Mouse (Mus musculus) MEL (cell line): ENCODE measurements around the gene Pde3a. TPM values are rescaled to one million over a fixed set of nuclear protein-coding genes. Genes with fewer than 3 reads are reported as not detected.

Source experiments
- DNase-seq: peaks from one replicate; pipeline ENCODE4 v3.0.0; 2011; ENCODE audit warnings: low read depth, low spot score
- H3K27ac ChIP-seq: 2 replicates; pipeline ENCODE4 v1.5.1; 2012; ENCODE audit warnings: low read depth, mild to moderate bottlenecking, control low read depth, low read length, moderate library complexity; ENCODE audit not compliant: control insufficient read depth
- H3K27me3 ChIP-seq, 2 experiments: fragments of 150-350 bp in 1 of 2; sonication (generic) in 1 of 2; 2 replicates each; pipeline ENCODE4 v1.6.1; 2012; ENCODE audit warnings: low read length in 2 of 2, mild to moderate bottlenecking in 2 of 2, improper control_type of control experiment in 1 of 2, moderate library complexity in 1 of 2; ENCODE audit not compliant: insufficient read depth in 2 of 2, control insufficient read depth in 1 of 2
- H3K36me3 ChIP-seq, 2 experiments: 2 replicates each; pipeline ENCODE4 v1.6.1; 2012 to 2014; ENCODE audit warnings: low read length in 2 of 2, improper control_type of control experiment in 1 of 2, inconsistent platforms in 1 of 2, mild to moderate bottlenecking in 1 of 2; ENCODE audit not compliant: insufficient read depth in 2 of 2, control insufficient read depth in 1 of 2
- H3K4me1 ChIP-seq, 2 experiments: fragments of 150-350 bp in 1 of 2; sonication (generic) in 1 of 2; 2 replicates each; pipeline ENCODE4 v1.6.1; 2012; ENCODE audit warnings: low read length in 2 of 2, improper control_type of control experiment in 1 of 2, mild to moderate bottlenecking in 1 of 2; ENCODE audit not compliant: insufficient read depth in 2 of 2, control insufficient read depth in 1 of 2
- H3K4me3 ChIP-seq, 2 experiments: fragments of 150-350 bp in 1 of 2; sonication (generic) in 1 of 2; 2 replicates each; pipeline ENCODE4 v1.5.1; 2012; ENCODE audit warnings: low read depth in 2 of 2, low read length in 2 of 2, mild to moderate bottlenecking in 2 of 2, moderate library complexity in 2 of 2, control low read depth in 1 of 2, improper control_type of control experiment in 1 of 2; ENCODE audit not compliant: control insufficient read depth in 1 of 2, insufficient read depth in 1 of 2
- H3K79me2 ChIP-seq: 2 replicates; pipeline ENCODE4 v1.6.1; 2012; ENCODE audit warnings: mild to moderate bottlenecking, low read length, moderate library complexity; ENCODE audit not compliant: control insufficient read depth, poor library complexity, insufficient read depth
- H3K9ac ChIP-seq: 2 replicates; pipeline ENCODE4 v1.6.1; 2012; ENCODE audit warnings: low read depth, mild to moderate bottlenecking, control low read depth, low read length, moderate library complexity; ENCODE audit not compliant: control insufficient read depth, poor library complexity, severe bottlenecking
- H3K9me3 ChIP-seq: fragments of 150-350 bp; sonication (generic); replicated peaks from 2 replicates; pipeline ENCODE4 v1.6.1; 2012; ENCODE audit warnings: mild to moderate bottlenecking, low read length, improper control_type of control experiment, moderate library complexity; ENCODE audit not compliant: insufficient read depth
- CHD2 ChIP-seq: IDR thresholded peaks from 2 replicates; pipeline ENCODE4 v1.6.1; 2011; ENCODE audit warnings: low read length, improper control_type of control experiment
- CTCF ChIP-seq, 3 experiments: IDR thresholded peaks in 2 of 3; conservative IDR thresholded peaks in 1 of 3; 2 replicates each; pipeline ENCODE4 v1.5.1; 2011 to 2012; ENCODE audit warnings: low read length in 3 of 3, low read depth in 2 of 3, mild to moderate bottlenecking in 2 of 3, improper control_type of control experiment in 1 of 3, inconsistent platforms in 1 of 3, mixed read lengths in 1 of 3, moderate library complexity in 1 of 3; ENCODE audit not compliant: control insufficient read depth in 1 of 3, insufficient read depth in 1 of 3, poor library complexity in 1 of 3, severe bottlenecking in 1 of 3
- ELF1 ChIP-seq: IDR thresholded peaks from 2 replicates; pipeline ENCODE4 v1.6.1; 2014; ENCODE audit warnings: low read depth, mild to moderate bottlenecking, inconsistent platforms, low read length, improper control_type of control experiment, moderate library complexity
- EP300 ChIP-seq, 2 experiments: IDR thresholded peaks; 2 replicates each; pipeline ENCODE4 v1.6.1; 2011; ENCODE audit warnings: improper control_type of control experiment in 2 of 2, low read length in 2 of 2, low read depth in 1 of 2, mild to moderate bottlenecking in 1 of 2
- ETS1 ChIP-seq: IDR thresholded peaks from 2 replicates; pipeline ENCODE4 v1.6.1; 2012; ENCODE audit warnings: low read depth, mild to moderate bottlenecking, inconsistent platforms, low read length, improper control_type of control experiment, moderate library complexity
- GATA1 ChIP-seq: IDR thresholded peaks from 2 replicates; pipeline ENCODE4 v1.6.1; 2011; ENCODE audit warnings: low read depth, low read length, improper control_type of control experiment
- HCFC1 ChIP-seq: IDR thresholded peaks from 2 replicates; pipeline ENCODE4 v1.6.1; 2012; ENCODE audit warnings: low read depth, mild to moderate bottlenecking, inconsistent platforms, low read length, improper control_type of control experiment, moderate library complexity
- MAFK ChIP-seq: IDR thresholded peaks from 2 replicates; pipeline ENCODE4 v1.6.1; 2011; ENCODE audit warnings: low read depth, mild to moderate bottlenecking, low read length, improper control_type of control experiment, borderline replicate concordance
- MAX ChIP-seq: IDR thresholded peaks from 2 replicates; pipeline ENCODE4 v1.6.1; 2011; ENCODE audit warnings: low read length, improper control_type of control experiment
- MAZ ChIP-seq: IDR thresholded peaks from 2 replicates; pipeline ENCODE4 v1.6.1; 2012; ENCODE audit warnings: low read depth, mild to moderate bottlenecking, inconsistent platforms, low read length, improper control_type of control experiment
- MXI1 ChIP-seq: IDR thresholded peaks from 2 replicates; pipeline ENCODE4 v1.6.1; 2011; ENCODE audit warnings: mild to moderate bottlenecking, low read depth, low read length, improper control_type of control experiment
- MYB ChIP-seq: IDR thresholded peaks from 2 replicates; pipeline ENCODE4 v1.6.1; 2011; ENCODE audit warnings: mild to moderate bottlenecking, low read depth, low read length, improper control_type of control experiment
- MYC ChIP-seq: IDR thresholded peaks from 2 replicates; pipeline ENCODE4 v1.6.1; 2011; ENCODE audit warnings: low read depth, mild to moderate bottlenecking, low read length, improper control_type of control experiment, moderate library complexity
- NELFE ChIP-seq: IDR thresholded peaks from 2 replicates; pipeline ENCODE4 v1.6.1; 2011; ENCODE audit warnings: low read depth, low read length, improper control_type of control experiment
- NRF1 ChIP-seq: IDR thresholded peaks from 2 replicates; pipeline ENCODE4 v1.6.1; 2014; ENCODE audit warnings: low read depth, mild to moderate bottlenecking, inconsistent platforms, low read length, improper control_type of control experiment, moderate library complexity; ENCODE audit not compliant: poor library complexity, insufficient read depth, severe bottlenecking
- POLR2A ChIP-seq, 2 experiments: IDR thresholded peaks; 2 replicates each; pipeline ENCODE4 v1.6.1; 2011 to 2012; ENCODE audit warnings: low read length in 2 of 2, mild to moderate bottlenecking in 2 of 2, control low read depth in 1 of 2, improper control_type of control experiment in 1 of 2, low read depth in 1 of 2, moderate library complexity in 1 of 2; ENCODE audit not compliant: control insufficient read depth in 1 of 2, insufficient read depth in 1 of 2, poor library complexity in 1 of 2
- POLR2AphosphoS2 ChIP-seq: IDR thresholded peaks from 2 replicates; pipeline ENCODE4 v1.6.1; 2011; ENCODE audit warnings: low read length, improper control_type of control experiment
- RAD21 ChIP-seq: IDR thresholded peaks from 2 replicates; pipeline ENCODE4 v1.6.1; 2011; ENCODE audit warnings: mild to moderate bottlenecking, low read depth, low read length, improper control_type of control experiment
- RCOR1 ChIP-seq: IDR thresholded peaks from 2 replicates; pipeline ENCODE4 v1.6.1; 2012; ENCODE audit warnings: low read depth, mild to moderate bottlenecking, inconsistent platforms, low read length, improper control_type of control experiment
- SIN3A ChIP-seq: IDR thresholded peaks from 2 replicates; pipeline ENCODE4 v1.6.1; 2012; ENCODE audit warnings: low read length, improper control_type of control experiment, inconsistent platforms
- TAL1 ChIP-seq: IDR thresholded peaks from 2 replicates; pipeline ENCODE4 v1.6.1; 2012; ENCODE audit warnings: mild to moderate bottlenecking, inconsistent platforms, low read length, moderate library complexity, mixed read lengths
- TBP ChIP-seq: IDR thresholded peaks from 2 replicates; pipeline ENCODE4 v1.8.0; 2011; ENCODE audit warnings: low read depth, low read length, improper control_type of control experiment
- TCF12 ChIP-seq: IDR thresholded peaks from 2 replicates; pipeline ENCODE4 v1.6.1; 2014; ENCODE audit warnings: low read depth, mild to moderate bottlenecking, inconsistent platforms, low read length, improper control_type of control experiment, moderate library complexity
- UBTF ChIP-seq: IDR thresholded peaks from 2 replicates; pipeline ENCODE4 v1.6.1; 2012; ENCODE audit warnings: low read depth, mild to moderate bottlenecking, inconsistent platforms, low read length, improper control_type of control experiment, moderate library complexity, borderline replicate concordance; ENCODE audit not compliant: insufficient read depth
- USF1 ChIP-seq: IDR thresholded peaks from 2 replicates; pipeline ENCODE4 v1.6.1; 2014; ENCODE audit warnings: low read depth, mild to moderate bottlenecking, inconsistent platforms, low read length, improper control_type of control experiment, moderate library complexity
- USF2 ChIP-seq, 2 experiments: IDR thresholded peaks; 2 replicates each; pipeline ENCODE4 v1.6.1; 2011 to 2012; ENCODE audit warnings: improper control_type of control experiment in 2 of 2, low read length in 2 of 2, borderline replicate concordance in 1 of 2, inconsistent platforms in 1 of 2, low read depth in 1 of 2, mild to moderate bottlenecking in 1 of 2; ENCODE audit not compliant: insufficient read depth in 1 of 2
- ZC3H11A ChIP-seq: IDR thresholded peaks from 2 replicates; pipeline ENCODE4 v1.6.1; 2012; ENCODE audit warnings: low read depth, mild to moderate bottlenecking, inconsistent platforms, low read length, improper control_type of control experiment
- ZKSCAN1 ChIP-seq: IDR thresholded peaks from 2 replicates; pipeline ENCODE4 v1.6.1; 2012; ENCODE audit warnings: low read depth, mild to moderate bottlenecking, inconsistent platforms, low read length, improper control_type of control experiment, moderate library complexity
- ZMIZ1 ChIP-seq: IDR thresholded peaks from 2 replicates; pipeline ENCODE4 v1.6.1; 2012; ENCODE audit warnings: low read depth, mild to moderate bottlenecking, inconsistent platforms, low read length, improper control_type of control experiment, moderate library complexity
- polyA plus RNA-seq, 2 experiments: library from polyadenylated mRNA; stranded (reverse) in 1 of 2; unstranded in 1 of 2; fragments of >175 nt in 1 of 2; fragments of >200 nt in 1 of 2; gene quantifications; 2 replicates each; pipeline versions ENCODE4 v1.2.1 to v1.2.4; 2012; ENCODE audit warnings: low replicate concordance in 2 of 2, low read depth in 1 of 2; ENCODE audit not compliant: insufficient read length in 2 of 2, insufficient read depth in 1 of 2, missing spikeins in 1 of 2
- total RNA-seq: library from RNA; depleted of rRNA; stranded (reverse); fragments of 300-350 nt; gene quantifications from 2 replicates; pipeline ENCODE4 v1.2.3, GENCODE M21; 2012

Pde3a gene
- total and polyA plus RNA-seq, 3 experiments = not detected

DNA sequence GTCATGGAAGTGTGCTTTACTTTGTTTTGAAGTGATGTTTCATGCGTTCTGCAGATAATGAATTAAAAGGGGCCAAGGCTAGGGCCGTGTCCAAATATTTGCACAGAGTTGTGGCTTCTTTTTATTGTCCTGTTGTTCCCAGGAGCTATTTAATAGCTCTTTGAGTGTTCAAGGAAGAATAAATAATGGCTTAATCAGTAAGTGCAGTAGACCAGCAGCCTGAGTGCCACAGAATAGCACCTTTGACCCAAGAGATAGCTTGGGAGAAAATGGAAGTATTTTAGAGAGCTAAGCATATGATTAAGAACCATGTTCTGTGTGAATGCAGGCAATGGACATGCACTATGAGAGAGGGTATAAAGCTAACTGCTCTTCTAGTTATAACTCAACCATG is 44.4 kb downstream of the Pde3a start:
- TF ChIP-seq RAD21 (no peak), CTCF (IDR thresholded peaks at IDR 0.05 in 2 of 3, conservative IDR thresholded peaks at IDR 0.05 in 1 of 3; ENCODE audit: control insufficient read depth in 1 of 3, insufficient read depth in 1 of 3, low read depth in 2 of 3, low read length in 3 of 3, poor library complexity in 1 of 3, severe bottlenecking in 1 of 3) (no peak), TCF12 (no peak), MYC (no peak), ZC3H11A (no peak), TAL1 (no peak), EP300 (IDR thresholded peaks at IDR 0.05; ENCODE audit: low read depth in 1 of 2, low read length in 2 of 2) (no peak), ZMIZ1 (no peak), POLR2AphosphoS2 (no peak), MAZ (no peak), MYB (no peak), ZKSCAN1 (no peak), ETS1 (no peak), USF1 (no peak), UBTF (no peak), NRF1 (no peak)
- Histone ChIP-seq H3K4me3 (no peak overlapping the region), H3K27me3 (no peaks in the 10 kb centered on the region), H3K79me2 (no peaks in the 10 kb centered on the region), H3K27ac (no peak overlapping the region), H3K9ac (no peak overlapping the region), H3K4me1 (no peaks in the 10 kb centered on the region), H3K36me3 (no peaks in the 10 kb centered on the region), H3K9me3 (no peaks in the 10 kb centered on the region)
- no peak for DNase-seq

DNA sequence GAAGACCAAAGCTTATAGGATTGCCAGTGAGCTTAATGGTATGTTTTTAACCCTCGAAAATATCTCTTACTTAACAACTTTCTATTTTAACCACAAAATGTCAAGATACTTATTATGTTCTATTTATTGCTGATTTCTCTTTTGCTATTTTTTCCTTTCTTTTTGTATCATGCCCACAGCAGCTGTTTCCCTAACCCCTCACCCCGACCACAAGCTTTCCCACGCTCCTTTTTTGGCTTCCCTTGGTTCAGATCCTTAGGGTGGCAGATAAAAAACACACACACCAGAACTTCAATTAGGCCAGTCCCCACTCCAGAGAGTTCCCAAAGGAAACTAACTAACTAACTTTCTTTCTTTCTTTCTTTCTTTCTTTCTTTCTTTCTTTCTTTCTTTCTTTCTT is 46.2 kb downstream of the Pde3a start:
- TF ChIP-seq TBP (no peak), TCF12 (no peak), ZC3H11A (no peak), SIN3A (no peak), ETS1 (no peak), ZKSCAN1 (no peak), MAX (no peak), ELF1 (no peak), CHD2 (no peak), POLR2A (IDR thresholded peaks at IDR 0.05; ENCODE audit: control insufficient read depth in 1 of 2, insufficient read depth in 1 of 2, low read depth in 1 of 2, low read length in 2 of 2, poor library complexity in 1 of 2) (no peak), MYB (no peak), MXI1 (no peak), GATA1 (no peak), HCFC1 (no peak), UBTF (no peak), NELFE (no peak), MYC (no peak), MAFK (no peak), RCOR1 (no peak), USF2 (IDR thresholded peaks at IDR 0.05; ENCODE audit: borderline replicate concordance in 1 of 2, insufficient read depth in 1 of 2, low read depth in 1 of 2, low read length in 2 of 2) (no peak)
- no peak overlapping the region for H3K4me3 ChIP-seq
- H3K27ac ChIP-seq = no peak overlapping the region
- no peaks in the 10 kb centered on the region for H3K36me3 ChIP-seq
- H3K9ac ChIP-seq = no peak overlapping the region
- H3K9me3 ChIP-seq = no peaks in the 10 kb centered on the region
- no peaks in the 10 kb centered on the region for H3K4me1 ChIP-seq
- no peaks in the 10 kb centered on the region for H3K79me2 ChIP-seq
- H3K27me3 ChIP-seq = no peaks in the 10 kb centered on the region
- DNase-seq = no peak
